Comparison of ENCODE assay signal across 1 mouse cellular context in the genomic region with DNA sequence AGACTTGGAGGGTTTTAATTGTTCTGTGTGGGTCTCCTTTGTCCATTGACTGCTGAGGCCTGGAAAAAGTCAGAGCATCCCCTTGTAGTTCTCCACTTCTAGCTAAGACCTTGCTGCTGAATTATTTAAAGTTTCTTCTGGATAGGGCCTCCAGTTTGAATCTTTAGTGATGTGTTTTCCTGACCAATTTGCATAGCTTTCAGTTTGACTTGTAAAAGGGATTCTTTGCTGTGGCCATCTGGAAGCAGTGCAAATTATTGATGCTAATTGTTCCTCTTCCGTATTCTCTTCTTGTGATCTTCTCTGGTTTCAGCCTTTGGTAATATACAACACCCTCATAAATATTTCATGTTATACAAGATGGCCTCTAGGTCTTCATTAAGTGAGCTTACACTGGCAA.
TF ChIP-seq lines count a peak whose summit lies in the region.

No protein-coding gene starts in this region.

TF ChIP-seq in CH12.LX, 34 proteins besides CTCF, POLR2A, EP300 and RAD21 (continued from another document):
- peak; percentile 89 for TF ChIP-seq JUND (conservative IDR thresholded peaks at IDR 0.05; ENCODE audit: low read depth, low read length)
- no peak for TF ChIP-seq ZC3H11A (IDR thresholded peaks at IDR 0.05; ENCODE audit: low read depth, low read length)
- TF ChIP-seq MAZ (IDR thresholded peaks at IDR 0.05; ENCODE audit: low read depth, low read length) = no peak
- no peak for TF ChIP-seq MAFK (IDR thresholded peaks at IDR 0.05; ENCODE audit: insufficient replicate concordance, low read length)
- TF ChIP-seq TBP (conservative IDR thresholded peaks at IDR 0.05; ENCODE audit: low read depth, low read length) = no peak
- no peak for TF ChIP-seq CHD1 (IDR thresholded peaks at IDR 0.05; ENCODE audit: low read depth, low read length)
- TF ChIP-seq SMC3 (IDR thresholded peaks at IDR 0.05; ENCODE audit: low read depth, low read length) = no peak
- TF ChIP-seq E2F4 (IDR thresholded peaks at IDR 0.05; ENCODE audit: insufficient replicate concordance, low read depth, low read length) = no peak
- TF ChIP-seq ZNF384 (IDR thresholded peaks at IDR 0.05; ENCODE audit: low read depth, low read length) = no peak; the same call in 1 of the 2 replicates
- TF ChIP-seq GABPA (IDR thresholded peaks at IDR 0.05; ENCODE audit: insufficient replicate concordance, low read depth, low read length) = no peak
- no peak for TF ChIP-seq NELFE (IDR thresholded peaks at IDR 0.05; ENCODE audit: low read depth, low read length)
- no peak for TF ChIP-seq MXI1 (IDR thresholded peaks at IDR 0.05; ENCODE audit: low read depth, low read length)
- TF ChIP-seq UBTF (IDR thresholded peaks at IDR 0.05; ENCODE audit: low read depth, low read length) = no peak
- no peak for TF ChIP-seq ZKSCAN1 (IDR thresholded peaks at IDR 0.05; ENCODE audit: borderline replicate concordance, low read depth, low read length)
- no peak for TF ChIP-seq USF1 (IDR thresholded peaks at IDR 0.05; ENCODE audit: low read depth, low read length)
- TF ChIP-seq POLR2AphosphoS2 (IDR thresholded peaks at IDR 0.05; ENCODE audit: low read depth, low read length) = no peak
- TF ChIP-seq ELF1 (IDR thresholded peaks at IDR 0.05; ENCODE audit: low read depth, low read length) = peak; percentile 75
- TF ChIP-seq BHLHE40 (IDR thresholded peaks at IDR 0.05; ENCODE audit: low read depth, low read length) = peak; percentile 56
- TF ChIP-seq JUN (IDR thresholded peaks at IDR 0.05; ENCODE audit: insufficient read depth, low read depth, low read length) = peak; percentile 73; the same call in 1 of the 2 replicates
- TF ChIP-seq NRF1 (IDR thresholded peaks at IDR 0.05; ENCODE audit: low read depth, low read length) = no peak
